Mouse (Mus musculus) brain, embryonic 18.5 days (tissue): Measurements from ENCODE around the gene Vsx2.
"Not testable (repeated sequence)": the region's sequence is repeated elsewhere in the genome, so short reads cannot be mapped to it uniquely, and the experiment has no call there.

ENCODE experiments used
- DNase-seq: peaks from one replicate; pipeline ENCODE4 v3.0.0-alpha.2; 2012; ENCODE audit warnings: low read depth, low spot score

Gene Vsx2

GRCm38 (mm10) chr12:84569336-84569970 is at the start of gene Vsx2:
Gene Vsx2 (plus strand): TSS chr12:84569762.
- DNase-seq: no peak

GRCm38 (mm10) chr12:84523728-84524127 is 45.8 kb upstream of the Vsx2 start:
- no peak for DNase-seq

DNA sequence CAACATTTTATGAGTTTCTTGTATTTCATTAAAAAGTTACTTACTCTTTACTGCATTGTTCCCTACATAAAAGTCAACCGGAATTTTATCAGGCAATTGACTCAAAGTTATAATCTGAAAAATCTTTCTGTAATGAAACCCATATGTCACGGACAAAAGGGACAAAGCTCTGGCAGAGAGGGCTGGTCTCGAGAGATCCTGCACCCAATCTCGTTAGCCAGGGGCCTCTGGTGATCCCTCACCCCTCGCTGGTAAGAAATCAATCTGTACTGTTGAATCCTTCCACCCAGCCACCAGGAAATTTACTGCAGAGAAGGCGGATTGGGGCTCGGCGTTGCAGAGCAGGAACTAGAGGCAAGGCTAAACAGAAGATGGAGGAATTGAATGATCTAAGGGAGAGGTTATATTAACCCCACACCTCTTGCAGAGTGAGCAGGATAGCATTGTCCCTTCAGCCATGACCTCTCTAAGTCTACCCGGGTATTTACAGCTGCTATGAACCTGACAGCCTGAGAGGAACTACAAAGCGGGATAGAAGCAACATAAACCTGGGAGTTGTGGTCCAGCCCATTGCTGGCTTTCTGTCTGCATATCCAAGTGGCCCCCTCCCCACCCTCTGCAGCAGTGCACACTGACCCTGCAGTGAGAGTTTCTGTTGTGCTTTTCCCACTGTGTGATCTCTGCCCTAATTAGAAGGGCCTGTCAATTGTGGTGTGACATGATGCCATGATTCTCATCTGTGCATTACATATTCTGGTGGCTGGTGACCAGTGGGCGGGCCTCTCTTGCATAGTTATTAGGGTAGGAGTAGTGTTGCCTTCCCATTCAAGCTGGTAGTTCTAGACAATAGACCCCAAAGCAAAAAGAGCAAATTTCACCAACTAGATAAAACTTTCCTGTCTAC is 45.2 kb upstream of the Vsx2 start:
- DNase-seq: no peak

GRCm38 (mm10) chr12:84525422-84525821 is 44.1 kb upstream of the Vsx2 start:
- DNase-seq: no peak

GRCm38 (mm10) chr12:84530426-84530825 is 39.1 kb upstream of the Vsx2 start:
- no peak for DNase-seq

DNA sequence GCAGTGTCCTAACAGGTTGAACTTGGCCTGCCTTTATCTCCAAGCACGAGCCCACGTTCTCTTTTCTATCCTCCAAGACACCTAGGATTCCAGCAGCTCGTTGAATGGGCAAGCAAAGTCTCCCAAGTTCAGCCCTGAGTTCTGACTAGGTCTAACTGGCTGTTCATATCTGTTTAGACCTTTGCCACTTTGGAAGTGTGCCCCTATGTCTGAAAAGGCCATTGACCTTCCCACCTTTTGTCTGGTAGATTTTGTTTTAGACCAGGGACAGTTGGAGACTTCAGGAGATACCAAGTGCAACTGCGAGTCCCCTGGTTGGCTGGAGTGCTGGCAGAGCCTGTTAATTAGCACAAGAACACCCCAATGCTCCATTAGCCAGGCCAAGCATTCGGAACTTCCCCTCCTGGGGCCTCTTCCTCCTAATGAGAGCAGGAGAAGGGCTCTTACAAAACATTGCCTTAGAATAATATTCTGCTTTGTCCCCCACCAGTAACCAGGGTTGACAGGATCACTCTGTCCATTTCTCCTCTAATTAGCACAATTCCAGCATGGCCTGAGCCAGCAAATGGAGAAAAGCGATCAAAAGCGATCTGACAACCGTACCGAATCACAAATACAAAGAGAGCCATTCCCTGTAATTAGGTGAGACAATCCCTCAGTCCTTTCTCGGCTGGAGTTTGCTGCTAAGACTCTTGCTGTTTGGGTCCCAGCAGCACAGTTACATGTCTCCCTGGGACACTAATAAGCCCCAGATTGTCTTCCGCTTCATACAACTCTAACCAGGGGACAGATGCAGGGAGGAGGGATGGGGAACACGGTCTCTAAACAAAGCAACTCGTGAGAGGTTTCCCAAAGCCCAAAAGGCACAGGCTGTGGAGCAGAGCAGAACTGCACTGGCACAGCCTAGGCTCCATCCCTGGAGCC is 37.4 kb upstream of the Vsx2 start:
- peak; percentile 45 for DNase-seq

DNA sequence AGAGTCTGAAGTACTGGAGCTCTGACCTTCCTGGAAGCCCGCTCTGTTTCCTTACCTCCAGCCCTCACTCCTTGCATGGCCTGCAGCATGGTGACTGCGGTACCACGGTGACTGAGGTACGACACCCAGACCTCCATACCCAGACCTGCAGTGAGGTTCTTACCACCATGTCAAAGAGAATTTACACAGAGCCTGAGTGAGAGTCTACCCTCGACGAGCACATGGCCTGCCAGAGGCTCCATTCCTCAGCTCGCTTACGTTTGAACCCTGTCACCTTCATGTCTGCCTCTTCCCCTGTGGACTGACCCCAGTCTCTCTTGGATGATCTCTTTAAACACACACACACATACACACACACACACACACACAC is 36.7 kb upstream of the Vsx2 start:
- no peak for DNase-seq

- DNase-seq: no peak
Measured at GRCm38 (mm10) chr12:84533706-84534486, 35.7 kb upstream of the Vsx2 start.

- DNase-seq: not testable (repeated sequence)
Measured at GRCm38 (mm10) chr12:84539537-84539936, 30.0 kb upstream of the Vsx2 start.

- DNase-seq: no peak
Measured at GRCm38 (mm10) chr12:84541391-84541958, 28.1 kb upstream of the Vsx2 start.

DNA sequence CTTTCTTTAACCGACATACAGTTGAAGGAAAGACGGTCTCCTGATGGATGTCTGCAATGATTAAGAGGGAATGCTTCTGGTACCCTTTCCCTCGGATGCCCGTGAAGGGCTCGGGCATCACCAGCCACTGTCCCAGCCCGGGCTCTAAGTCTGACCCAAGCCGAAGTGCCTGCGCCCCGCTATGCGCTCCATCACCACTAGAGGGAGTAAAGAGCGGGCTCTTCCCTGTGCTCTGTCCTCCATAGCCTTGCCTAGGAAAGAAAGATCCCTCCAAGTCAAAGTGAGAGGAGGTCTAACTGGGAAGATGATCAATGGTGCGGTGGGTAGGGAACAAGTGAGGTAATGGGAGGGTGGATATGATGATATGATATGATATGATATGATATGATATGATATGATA is 23.5 kb upstream of the Vsx2 start:
- DNase-seq: no peak

DNA sequence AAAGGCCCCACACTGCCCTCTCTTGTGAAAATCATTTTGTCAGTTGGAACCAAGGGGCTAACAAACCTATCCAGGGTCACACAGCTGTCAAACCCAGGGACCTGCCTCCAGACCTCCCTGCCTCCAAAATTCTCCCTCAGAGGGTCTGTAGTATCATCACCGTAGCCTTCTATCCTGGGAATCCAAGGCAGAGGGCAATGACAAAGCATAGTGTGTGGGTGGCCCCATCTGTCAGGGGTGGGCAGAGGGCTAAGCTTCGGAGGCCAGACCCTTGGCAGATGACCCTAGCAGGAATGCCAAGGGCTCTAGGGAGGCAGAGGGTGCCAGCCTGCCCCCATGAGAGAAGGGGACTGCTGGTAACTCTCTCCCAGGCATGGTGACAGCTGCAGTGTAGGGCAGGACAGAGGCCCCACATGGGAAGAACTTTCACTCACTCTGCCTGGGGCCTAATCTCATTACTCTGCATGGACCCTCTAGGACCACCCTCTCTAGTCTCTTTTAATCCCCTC is 22.9 kb upstream of the Vsx2 start:
- no peak for DNase-seq

DNA sequence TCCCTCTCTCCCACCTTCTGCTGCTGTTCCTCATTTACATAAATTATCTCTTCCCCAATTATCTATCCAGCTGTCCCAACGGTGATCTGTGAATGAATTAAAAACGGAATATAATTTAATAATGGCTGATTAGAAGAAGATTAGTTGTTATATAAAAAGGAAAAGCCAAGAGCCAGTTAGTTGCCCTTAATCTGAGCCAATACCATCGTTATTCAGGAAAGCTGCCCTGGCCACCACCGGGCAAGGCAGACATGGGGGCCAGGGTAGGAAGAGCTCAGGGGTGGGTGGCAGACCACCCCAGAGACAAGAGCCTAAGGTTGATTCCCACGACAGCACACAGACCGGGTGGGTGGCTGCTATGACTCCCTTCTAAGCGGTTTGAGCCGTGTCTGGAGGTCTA is 21.3 kb upstream of the Vsx2 start:
- DNase-seq: no peak

GRCm38 (mm10) chr12:84555218-84555617 is 14.3 kb upstream of the Vsx2 start:
- DNase-seq: no peak

DNA sequence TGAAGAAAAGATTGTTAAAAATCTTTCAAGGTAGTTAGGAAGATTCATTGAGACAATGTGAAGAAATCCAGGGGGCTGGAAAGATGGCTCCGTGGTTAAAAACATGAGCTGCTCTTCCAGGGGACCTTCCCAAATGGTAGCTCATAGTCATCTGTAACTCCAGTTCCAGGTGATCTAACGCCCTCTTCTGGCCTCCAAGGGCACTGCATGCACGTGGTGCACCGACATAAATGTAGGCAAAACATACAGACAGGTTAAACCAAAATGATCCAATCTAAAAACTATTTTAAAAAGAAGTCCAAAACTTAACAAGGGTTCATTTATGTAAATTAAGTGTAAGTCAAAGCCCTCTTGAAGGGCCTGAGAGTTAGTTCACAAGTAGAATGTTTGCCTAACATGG is 7.0 kb upstream of the Vsx2 start:
- no peak for DNase-seq

GRCm38 (mm10) chr12:84567576-84567975 is 2.0 kb upstream of the Vsx2 start:
- DNase-seq: no peak

DNA sequence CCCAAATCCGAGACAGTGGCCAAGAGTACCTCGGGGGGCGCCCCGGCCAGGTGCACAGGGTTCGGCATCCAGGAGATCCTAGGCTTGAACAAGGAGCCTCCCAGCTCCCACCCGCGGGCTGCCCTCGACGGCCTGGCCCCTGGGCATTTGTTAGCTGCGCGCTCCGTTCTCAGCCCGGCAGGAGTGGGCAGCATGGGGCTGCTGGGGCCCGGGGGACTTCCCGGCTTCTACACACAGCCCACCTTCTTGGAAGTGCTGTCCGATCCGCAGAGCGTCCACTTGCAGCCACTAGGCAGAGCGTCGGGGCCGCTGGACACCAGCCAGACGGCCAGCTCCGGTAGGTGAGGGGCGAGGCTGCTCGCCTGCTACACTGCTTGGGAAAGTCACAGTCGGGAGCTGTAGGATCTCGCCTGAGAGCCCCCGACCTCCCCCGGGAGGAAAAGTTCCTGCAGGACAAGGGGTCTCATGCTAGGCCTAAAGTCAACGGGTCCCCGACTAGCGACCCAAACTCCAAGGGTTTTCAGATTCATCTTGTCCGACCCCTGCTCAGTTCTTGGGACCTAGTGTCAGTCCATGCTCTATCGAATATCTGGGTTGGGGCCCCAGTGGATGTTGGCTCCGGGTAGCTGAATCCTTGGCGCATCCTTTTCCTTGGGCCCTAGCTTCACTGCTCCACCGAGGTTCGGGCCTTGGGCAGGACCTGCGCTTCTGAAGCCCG is 573 bp downstream of the Vsx2 start:
- no peak for DNase-seq

GRCm38 (mm10) chr12:84570694-84571415 is 1.3 kb downstream of the Vsx2 start:
- no peak for DNase-seq
